ENCODE assay signal across 20 mouse cellular contexts in the genomic region with DNA sequence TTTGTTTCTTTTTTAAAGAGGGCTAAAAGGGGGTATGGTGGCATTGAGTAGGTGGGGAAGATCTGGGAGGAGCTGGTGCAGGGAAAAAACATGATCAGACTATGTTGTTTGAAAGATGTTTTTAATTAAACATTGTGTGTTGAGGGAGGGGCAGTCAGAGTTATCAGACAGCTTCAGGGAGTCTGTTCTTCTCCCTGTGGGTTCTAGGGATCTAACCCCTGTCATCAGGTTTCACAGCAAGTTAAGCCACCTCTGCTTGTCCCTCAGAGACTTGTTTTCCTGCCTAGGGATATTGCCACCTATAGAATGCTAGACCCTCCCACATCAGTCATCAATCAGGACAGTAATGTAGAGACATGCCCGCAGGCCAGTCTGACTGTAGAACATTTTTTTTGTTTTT.
"Had no signal": no experiment of that assay in that cellular context is flagged by ENCODE, and none has a peak within 500 bp of the region (broad histone marks: within the 10 kb centered on the region; RNA-seq: fewer than 3 reads in every experiment).

No protein-coding gene starts in this region.

- H3K4me2 ChIP-seq: liver, embryonic 15.5 days; lung, embryonic 15.5 days; midbrain, embryonic 11.5 days; midbrain, embryonic 13.5 days; midbrain, embryonic 15.5 days; neural tube, embryonic 12.5 days; stomach, embryonic 15.5 days had no signal

- DNase-seq: liver, postnatal 0 days; lung, adult 2 months; lung, postnatal 14 days; lung, postnatal 36 days; right cerebral cortex, postnatal 25 days; right cerebral cortex, postnatal 4 days; spleen, adult 18-20 months; thymus, adult 2 months; thymus, postnatal 25 days; thymus, postnatal 4 days had no signal

- H3K27ac ChIP-seq: liver, embryonic 15.5 days; lung, embryonic 15.5 days; macrophage; midbrain, embryonic 13.5 days; midbrain, embryonic 15.5 days; neural tube, embryonic 12.5 days; stomach, embryonic 15.5 days; stomach, postnatal 0 days had no signal

- H3K9ac ChIP-seq: liver, embryonic 15.5 days; liver, postnatal 0 days; lung, embryonic 15.5 days; midbrain, embryonic 13.5 days; midbrain, embryonic 15.5 days; neural tube, embryonic 12.5 days; stomach, embryonic 15.5 days had no signal

- H3K4me1 ChIP-seq: stomach, embryonic 15.5 days had no signal

- H3K36me3 ChIP-seq: liver, embryonic 15.5 days; lung, embryonic 15.5 days; midbrain, embryonic 13.5 days; midbrain, embryonic 15.5 days; neural tube, embryonic 12.5 days; stomach, embryonic 15.5 days had no signal

- H3K9me3 ChIP-seq: liver, embryonic 15.5 days; lung, embryonic 15.5 days; midbrain, embryonic 13.5 days; midbrain, embryonic 15.5 days; neural tube, embryonic 12.5 days; stomach, embryonic 15.5 days had no signal

- H3K27me3 ChIP-seq: liver, embryonic 15.5 days; lung, embryonic 15.5 days; midbrain, embryonic 13.5 days; midbrain, embryonic 15.5 days; neural tube, embryonic 12.5 days; stomach, embryonic 15.5 days had no signal

- ATAC-seq: liver, postnatal 0 days; lung, postnatal 0 days; midbrain, embryonic 13.5 days; midbrain, embryonic 15.5 days had no signal

- H3K4me3 ChIP-seq: liver, embryonic 15.5 days; lung, embryonic 15.5 days; midbrain, embryonic 13.5 days; midbrain, embryonic 15.5 days; neural tube, embryonic 12.5 days; stomach, embryonic 15.5 days had no signal
